Mouse (Mus musculus) ovary, adult 18-20 months (tissue): ENCODE data around the gene Myo1f.

Source experiments
- DNase-seq: peaks from one replicate; pipeline ENCODE4 v3.0.0; 2022; ENCODE audit warnings: low spot score, mixed read lengths

Myo1f gene

GRCm38 (mm10) chr17:33555223-33555855 lies at the start of gene Myo1f:
Gene Myo1f, plus strand, starts transcription at chr17:33555707.
- DNase-seq, result no peak

GRCm38 (mm10) chr17:33508386-33508785 lies 47.1 kb upstream of the Myo1f start:
- no peak for DNase-seq

DNA sequence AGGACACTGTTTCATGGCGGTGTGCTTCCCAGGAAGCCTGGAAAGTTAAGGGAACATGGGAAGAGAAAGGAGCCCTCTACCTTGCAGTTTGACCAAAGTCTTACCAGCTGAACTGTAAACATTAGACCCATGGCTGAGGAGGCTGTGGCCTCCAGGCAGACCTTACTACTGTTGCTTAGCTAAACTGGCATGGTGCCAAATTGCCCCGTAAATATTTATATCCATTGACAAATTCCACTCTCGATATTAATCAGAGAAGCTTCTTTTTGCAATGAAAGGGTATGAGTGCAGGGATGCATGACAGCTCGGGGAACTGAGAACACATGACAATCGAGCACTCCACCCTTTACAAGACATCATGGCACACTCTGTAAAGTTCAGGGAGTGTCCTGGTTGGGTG lies 45.3 kb upstream of the Myo1f start:
- no peak for DNase-seq

DNA sequence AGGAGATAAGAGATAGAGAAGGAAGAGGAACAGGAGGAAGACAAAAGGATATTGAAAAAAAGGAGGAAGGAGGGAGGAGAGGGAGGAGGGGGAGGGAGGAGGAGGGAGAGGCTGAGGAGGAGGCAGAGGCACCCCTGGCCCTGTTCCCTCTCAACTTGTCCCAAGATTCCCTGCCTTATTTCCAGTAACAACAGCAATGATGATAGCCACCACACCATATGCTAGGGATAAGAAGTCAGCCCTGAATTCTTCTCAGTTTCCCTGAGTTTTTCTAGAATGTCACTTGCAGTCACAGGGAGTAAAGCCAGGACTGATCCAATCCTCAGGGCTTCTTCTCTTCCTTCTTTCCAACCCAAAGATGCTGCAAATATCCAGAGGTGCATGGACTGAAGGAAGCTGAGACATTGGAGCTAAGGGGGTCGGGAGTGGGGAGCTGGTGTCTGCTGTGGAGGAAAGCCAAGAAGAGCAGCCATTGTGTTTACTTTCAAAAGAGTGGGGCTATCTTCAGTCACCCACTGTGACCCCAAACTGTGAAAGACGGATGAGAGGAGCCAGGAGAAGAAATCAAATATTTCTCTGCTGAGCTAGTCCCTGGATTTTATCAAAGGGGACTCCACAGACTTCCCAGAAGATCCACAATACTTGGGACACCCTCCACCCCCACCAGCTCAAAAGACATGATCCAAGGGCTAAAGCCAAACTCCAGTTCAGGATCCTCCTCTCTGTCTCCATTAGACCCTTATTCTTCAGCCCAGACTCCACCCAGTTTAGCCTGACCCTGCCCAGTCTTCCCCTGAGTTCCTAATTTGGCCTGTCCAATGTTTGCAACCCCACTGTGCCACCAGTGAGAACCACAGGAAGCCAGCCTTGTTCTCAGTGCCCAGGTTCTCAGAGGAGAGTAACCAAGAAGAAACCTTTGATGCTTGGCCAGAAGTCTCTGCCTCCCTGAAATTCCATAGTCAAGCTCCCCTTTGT lies 42.8 kb upstream of the Myo1f start:
- DNase-seq, result no peak

DNA sequence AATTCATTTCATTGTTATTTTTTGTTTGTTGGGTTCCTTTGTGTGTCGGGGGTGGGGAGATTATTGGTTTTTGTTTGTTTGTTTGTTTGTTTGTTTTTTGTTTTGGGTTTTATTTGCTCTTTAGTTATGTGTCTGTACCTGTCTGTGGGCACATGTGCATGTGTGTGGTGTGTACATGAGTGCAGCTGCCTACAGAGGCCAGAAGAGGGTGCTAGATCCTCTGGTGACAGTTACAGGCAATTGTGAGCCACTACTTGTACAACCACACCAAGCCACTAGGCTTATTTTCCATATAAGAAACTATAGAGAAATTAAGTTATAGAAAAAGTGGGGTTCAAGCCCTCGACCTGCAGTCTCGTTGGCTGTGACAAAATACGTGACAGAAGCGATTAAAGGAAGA lies 41.6 kb upstream of the Myo1f start:
- no peak for DNase-seq

GRCm38 (mm10) chr17:33520366-33520765 lies 35.1 kb upstream of the Myo1f start:
- no peak for DNase-seq

- no peak for DNase-seq
Observed at GRCm38 (mm10) chr17:33523431-33523917, 32.0 kb upstream of the Myo1f start.

DNA sequence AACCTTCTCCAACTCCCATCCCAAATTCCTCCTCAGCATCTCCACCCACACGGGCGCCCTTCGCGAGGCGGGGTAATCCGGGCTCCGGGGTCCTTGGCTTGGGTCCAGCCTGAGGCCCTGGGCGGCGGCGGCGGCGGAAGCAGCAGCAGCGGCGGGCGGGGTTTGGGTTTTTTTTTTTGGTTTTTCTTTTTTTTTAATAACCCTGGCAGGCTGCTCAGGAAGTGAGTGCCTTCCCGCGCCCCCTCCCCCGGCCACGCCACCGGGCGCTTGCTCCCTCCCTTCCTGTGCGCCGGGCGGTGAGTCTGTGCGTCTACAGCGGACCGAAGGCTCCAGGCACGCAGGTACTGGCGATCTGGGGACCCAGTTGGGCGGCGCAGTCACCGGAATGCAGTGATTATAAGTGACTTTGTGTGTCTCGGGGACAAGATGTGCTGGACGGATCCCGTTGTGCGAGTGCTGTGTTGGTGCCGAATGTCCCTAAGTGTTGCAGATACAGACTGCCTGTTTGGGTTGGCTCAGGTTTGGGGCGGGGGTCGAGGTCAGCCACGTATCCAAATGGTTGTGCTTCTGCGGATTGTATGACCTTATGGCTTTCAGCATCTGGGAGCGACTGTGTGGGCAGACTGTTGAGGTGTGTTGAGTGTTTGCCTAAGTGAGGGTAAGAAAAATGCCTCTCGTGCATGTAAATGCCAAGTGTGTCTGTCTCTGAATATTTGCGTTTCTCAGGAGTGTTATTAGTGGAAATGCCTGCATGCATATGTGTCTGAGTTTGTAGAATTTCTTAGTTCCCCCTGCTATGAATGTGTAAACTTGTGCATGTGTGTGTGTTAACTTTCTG lies 31.4 kb upstream of the Myo1f start, which contains the start of gene Adamts10:
Gene Adamts10, plus strand, starts transcription at position 287 of the 838 bp plus-strand sequence.
- peak; percentile 81 for DNase-seq

DNA sequence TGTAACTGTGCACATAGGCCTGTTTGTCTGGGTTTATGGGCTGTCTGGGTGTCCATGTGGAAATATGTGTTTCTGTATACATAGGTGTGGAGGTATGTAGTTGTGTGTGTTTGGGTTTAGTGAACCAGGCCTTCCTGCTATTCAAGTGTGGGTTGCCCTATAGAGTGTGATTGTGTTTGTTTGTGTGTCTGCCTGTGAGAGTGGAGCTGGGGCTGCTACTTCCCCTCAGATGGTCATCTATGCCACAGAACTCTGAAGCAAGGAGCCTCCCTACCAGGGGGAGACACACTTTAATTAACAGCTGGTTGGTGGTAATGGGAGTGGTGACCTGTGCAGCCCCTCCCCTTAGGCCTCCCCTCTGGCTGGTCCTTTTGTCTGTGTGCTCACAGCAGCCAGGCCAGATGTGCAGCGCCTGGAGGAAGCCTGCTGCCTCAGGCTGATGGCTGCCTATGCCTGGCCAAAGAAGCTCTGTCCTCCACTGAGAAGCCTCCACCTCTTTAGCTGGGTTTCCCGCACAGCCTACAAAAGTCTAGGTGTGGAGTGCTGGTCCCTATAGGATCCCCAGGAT lies 30.6 kb upstream of the Myo1f start:
- no peak for DNase-seq

- DNase-seq, result peak; percentile 48
Observed at GRCm38 (mm10) chr17:33526506-33526905, 29.0 kb upstream of the Myo1f start.

DNA sequence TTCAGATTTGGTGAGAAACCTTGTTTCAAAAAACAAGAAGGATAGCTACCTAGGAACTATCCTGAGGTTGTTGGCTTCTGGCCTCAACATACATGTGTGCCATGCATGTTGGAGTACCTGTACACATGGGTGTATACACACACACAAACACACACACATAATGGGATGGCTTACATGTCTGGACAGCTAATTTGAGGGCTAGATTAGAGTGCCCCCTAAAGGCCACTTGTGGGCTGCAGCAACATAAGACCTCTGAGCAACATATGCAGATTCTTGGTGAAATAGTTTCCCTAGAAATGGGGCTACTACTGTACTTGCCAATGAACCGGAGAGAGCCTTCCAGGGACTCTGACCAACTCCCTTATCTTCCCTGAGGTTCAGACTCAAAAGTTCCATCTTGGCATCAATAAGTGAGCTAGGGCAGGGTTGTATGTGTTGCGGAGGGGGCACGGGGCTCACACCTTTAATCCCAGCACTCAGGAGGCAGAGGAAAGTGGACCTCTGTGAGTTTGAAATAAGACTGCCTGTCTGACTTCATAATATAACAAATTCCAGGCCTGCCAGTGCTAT lies 16.3 kb upstream of the Myo1f start:
- no peak for DNase-seq

DNA sequence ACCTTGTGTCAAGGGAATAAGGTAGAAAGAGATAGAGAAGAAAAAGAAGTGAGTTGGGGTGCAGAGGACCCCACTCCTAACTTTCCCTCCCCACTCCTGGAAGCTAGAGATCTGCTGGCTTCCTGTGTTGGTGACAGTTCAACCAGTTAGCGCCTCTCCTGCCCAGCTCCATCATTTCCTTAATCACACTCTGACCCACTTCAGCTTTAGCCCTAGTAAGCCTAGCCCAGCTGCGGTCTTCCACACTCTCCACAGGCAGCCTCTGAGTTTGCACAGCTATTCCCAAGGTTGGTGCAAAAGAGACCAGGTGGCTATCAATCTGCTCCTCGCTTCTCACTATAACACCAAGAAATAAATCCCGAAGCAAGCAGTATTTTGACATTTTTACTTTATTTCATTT lies 15.6 kb upstream of the Myo1f start:
- DNase-seq, result no peak

- no peak for DNase-seq
Observed at GRCm38 (mm10) chr17:33549212-33549611, 6.3 kb upstream of the Myo1f start.

DNA sequence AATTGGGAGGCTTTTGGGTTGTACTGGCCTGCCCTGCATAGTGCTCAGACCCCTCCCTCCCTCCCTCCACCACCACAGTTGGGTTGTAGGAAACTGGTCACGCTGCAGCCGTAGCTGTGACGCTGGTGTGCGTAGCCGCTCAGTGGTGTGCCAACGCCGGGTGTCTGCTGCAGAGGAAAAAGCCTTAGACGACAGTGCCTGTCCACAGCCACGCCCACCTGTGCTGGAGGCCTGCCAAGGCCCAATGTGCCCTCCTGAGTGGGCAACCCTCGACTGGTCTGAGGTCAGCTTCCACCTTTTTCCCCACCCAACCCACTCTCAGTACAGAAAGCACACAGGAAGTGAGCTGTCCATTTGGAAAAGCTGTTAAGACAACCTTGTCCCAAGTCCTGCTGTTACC lies 5.1 kb upstream of the Myo1f start:
- DNase-seq, result no peak

GRCm38 (mm10) chr17:33552113-33552512 lies 3.4 kb upstream of the Myo1f start:
- no peak for DNase-seq

DNA sequence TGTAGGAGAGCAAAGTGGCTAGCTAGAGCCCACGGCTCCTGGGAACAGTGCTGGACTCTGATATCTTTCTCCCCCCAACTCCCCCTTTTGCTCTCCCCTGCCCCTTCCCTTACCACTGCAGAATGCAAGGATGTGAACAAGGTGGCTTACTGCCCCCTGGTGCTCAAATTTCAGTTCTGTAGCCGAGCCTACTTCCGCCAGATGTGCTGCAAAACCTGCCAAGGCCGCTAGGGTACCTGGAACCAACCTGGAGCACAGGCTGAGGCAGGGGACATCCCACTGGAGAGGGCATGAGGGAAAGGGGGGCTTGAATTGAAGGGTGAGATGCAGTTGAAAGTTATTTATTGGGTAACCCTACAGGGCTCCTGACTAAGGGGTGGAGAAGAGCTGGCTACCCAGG lies 2.5 kb upstream of the Myo1f start:
- no peak for DNase-seq

DNA sequence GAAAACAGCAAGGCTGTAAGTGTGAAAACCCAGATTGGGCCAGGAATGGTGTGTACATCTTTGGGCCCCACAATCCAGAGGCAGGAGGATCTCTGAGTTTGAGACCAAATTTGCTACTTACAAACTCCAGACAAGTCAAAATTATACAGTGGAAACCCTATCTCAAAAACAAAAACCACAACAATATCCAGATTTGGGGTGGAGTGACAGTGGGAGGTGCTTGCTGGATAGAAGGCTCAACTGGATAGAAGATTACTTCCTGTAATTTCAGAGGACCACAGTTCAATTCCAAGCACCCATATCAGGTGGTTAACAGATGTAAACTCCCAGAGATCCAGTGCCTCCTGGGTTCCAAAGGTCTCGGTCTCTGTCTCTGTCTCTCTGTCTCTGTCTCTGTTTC lies 971 bp upstream of the Myo1f start:
- no peak for DNase-seq

GRCm38 (mm10) chr17:33557922-33558321 lies 2.4 kb downstream of the Myo1f start:
- DNase-seq, result no peak

- DNase-seq, result no peak
Observed at GRCm38 (mm10) chr17:33563527-33564076, 8.1 kb downstream of the Myo1f start.

GRCm38 (mm10) chr17:33564599-33564998 lies 9.1 kb downstream of the Myo1f start:
- DNase-seq, result no peak

GRCm38 (mm10) chr17:33566182-33566581 lies 10.7 kb downstream of the Myo1f start:
- no peak for DNase-seq
